Comparison of ENCODE assay signal across 11 mouse cellular contexts in genomic region chr17:50814089-50814488, GRCm38 (mm10).
DNase-seq lines count a peak whose midpoint lies in the region; ATAC-seq lines count a peak whose summit lies in the region.
"Had no signal": no experiment of that assay in that cellular context is flagged by ENCODE, and none has a peak within 500 bp of the region (broad histone marks: within the 10 kb centered on the region; RNA-seq: fewer than 3 reads in every experiment).

No protein-coding gene starts in this region.

- H3K9ac ChIP-seq in hindbrain, embryonic 11.5 days (ENCODE audit: low read depth, low read length): no peak overlapping the region
- H3K9ac ChIP-seq in hindbrain, embryonic 13.5 days: no peak overlapping the region
- H3K9ac ChIP-seq in midbrain, embryonic 11.5 days (ENCODE audit: low read length): no peak overlapping the region
- H3K9ac ChIP-seq in midbrain, embryonic 13.5 days (replicated peaks): no peak overlapping the region
- H3K9ac ChIP-seq: embryonic facial prominence, embryonic 12.5 days; midbrain, embryonic 12.5 days had no signal

- H3K4me1 ChIP-seq in hindbrain, embryonic 11.5 days (replicated peaks; ENCODE audit: control insufficient read depth, insufficient read depth, low read length): no peaks in the 10 kb centered on the region
- H3K4me1 ChIP-seq in hindbrain, embryonic 13.5 days (replicated peaks): no peaks in the 10 kb centered on the region
- no peaks in the 10 kb centered on the region for H3K4me1 ChIP-seq in midbrain, embryonic 11.5 days (ENCODE audit: control insufficient read depth, insufficient read depth, low read length)
- H3K4me1 ChIP-seq in midbrain, embryonic 13.5 days (replicated peaks): no peaks in the 10 kb centered on the region
- H3K4me1 ChIP-seq: embryonic facial prominence, embryonic 12.5 days; midbrain, embryonic 12.5 days had no signal

- peak; percentile 37 for DNase-seq in hindbrain, embryonic 11.5 days (ENCODE audit: low spot score)
- DNase-seq in midbrain, embryonic 11.5 days (ENCODE audit: low spot score, missing footprints): peak; percentile 89
- peak; percentile 19 for DNase-seq in MN1 (ENCODE audit: low spot score)
- peak; percentile 11 for DNase-seq in mesoderm, embryonic 11.5 days (ENCODE audit: low read depth, low spot score)
- no peak for DNase-seq in frontal cortex, postnatal 10 days (ENCODE audit: low spot score in 2 of 2)
- DNase-seq in kidney, postnatal 4 days: no peak
- DNase-seq: heart, adult 11 months had no signal

- H3K4me3 ChIP-seq in hindbrain, embryonic 11.5 days (ENCODE audit: low read depth, low read length): no peak overlapping the region
- no peak overlapping the region for H3K4me3 ChIP-seq in hindbrain, embryonic 13.5 days
- no peak overlapping the region for H3K4me3 ChIP-seq in midbrain, embryonic 11.5 days (ENCODE audit: low read depth, low read length)
- H3K4me3 ChIP-seq in midbrain, embryonic 13.5 days (replicated peaks): no peak overlapping the region
- H3K4me3 ChIP-seq: embryonic facial prominence, embryonic 12.5 days; midbrain, embryonic 12.5 days had no signal

- H3K36me3 ChIP-seq in hindbrain, embryonic 11.5 days (ENCODE audit: control insufficient read depth, insufficient read depth, low read length): no peaks in the 10 kb centered on the region
- no peaks in the 10 kb centered on the region for H3K36me3 ChIP-seq in hindbrain, embryonic 13.5 days
- no peaks in the 10 kb centered on the region for H3K36me3 ChIP-seq in midbrain, embryonic 11.5 days (ENCODE audit: control insufficient read depth, insufficient read depth, low read length)
- no peaks in the 10 kb centered on the region for H3K36me3 ChIP-seq in midbrain, embryonic 13.5 days
- H3K36me3 ChIP-seq: embryonic facial prominence, embryonic 12.5 days; midbrain, embryonic 12.5 days had no signal

- H3K27me3 ChIP-seq in hindbrain, embryonic 11.5 days (ENCODE audit: control insufficient read depth, insufficient read depth, low read length): no peaks in the 10 kb centered on the region
- no peaks in the 10 kb centered on the region for H3K27me3 ChIP-seq in hindbrain, embryonic 13.5 days
- H3K27me3 ChIP-seq in midbrain, embryonic 11.5 days (ENCODE audit: control insufficient read depth, insufficient read depth, low read length): no peaks in the 10 kb centered on the region
- H3K27me3 ChIP-seq in midbrain, embryonic 13.5 days: no peaks in the 10 kb centered on the region
- H3K27me3 ChIP-seq: embryonic facial prominence, embryonic 12.5 days; midbrain, embryonic 12.5 days had no signal

- H3K27ac ChIP-seq in hindbrain, embryonic 11.5 days (ENCODE audit: low read depth, low read length): no peak overlapping the region
- H3K27ac ChIP-seq in hindbrain, embryonic 13.5 days: no peak overlapping the region
- H3K27ac ChIP-seq in midbrain, embryonic 11.5 days (ENCODE audit: low read depth, low read length): no peak overlapping the region
- no peak overlapping the region for H3K27ac ChIP-seq in midbrain, embryonic 13.5 days
- H3K27ac ChIP-seq: embryonic facial prominence, embryonic 12.5 days; midbrain, embryonic 12.5 days had no signal

- no peak for ATAC-seq in hindbrain, embryonic 11.5 days (ENCODE audit: low FRiP score)
- no peak for ATAC-seq in hindbrain, embryonic 13.5 days (ENCODE audit: low FRiP score)
- no peak for ATAC-seq in midbrain, embryonic 11.5 days (ENCODE audit: low FRiP score)
- ATAC-seq in midbrain, embryonic 13.5 days: no peak

- H3K9me3 ChIP-seq in hindbrain, embryonic 11.5 days (ENCODE audit: control insufficient read depth, low read length): no peaks in the 10 kb centered on the region
- H3K9me3 ChIP-seq in hindbrain, embryonic 13.5 days: no peaks in the 10 kb centered on the region
- H3K9me3 ChIP-seq in midbrain, embryonic 11.5 days (ENCODE audit: control insufficient read depth, low read length): no peaks in the 10 kb centered on the region
- H3K9me3 ChIP-seq in midbrain, embryonic 13.5 days: no peaks in the 10 kb centered on the region
- H3K9me3 ChIP-seq: embryonic facial prominence, embryonic 12.5 days; midbrain, embryonic 12.5 days had no signal

- WGBS in hindbrain, embryonic 11.5 days: 63% methylated on average over 1 of the region's 1 CpGs
- 62% methylated on average over 1 of the region's 1 CpGs for WGBS in hindbrain, embryonic 13.5 days
- WGBS in midbrain, embryonic 11.5 days: 65% methylated on average over 1 of the region's 1 CpGs
- WGBS in midbrain, embryonic 13.5 days: 43% methylated on average over 1 of the region's 1 CpGs

- no peak overlapping the region for H3K4me2 ChIP-seq in hindbrain, embryonic 11.5 days (replicated peaks; ENCODE audit: low read depth, low read length)
- no peak overlapping the region for H3K4me2 ChIP-seq in hindbrain, embryonic 13.5 days
- no peak overlapping the region for H3K4me2 ChIP-seq in midbrain, embryonic 11.5 days
- H3K4me2 ChIP-seq in midbrain, embryonic 13.5 days (replicated peaks): no peak overlapping the region
- H3K4me2 ChIP-seq: embryonic facial prominence, embryonic 12.5 days; midbrain, embryonic 12.5 days had no signal

Comparison
In these comparisons a context has a peak if more than half of its experiments do, and no peak if none do; other contexts are left out.
1. DNase-seq: peak in hindbrain, embryonic 11.5 days (single experiment), midbrain, embryonic 11.5 days (single experiment), MN1 (single experiment) and mesoderm, embryonic 11.5 days (single experiment); none in frontal cortex, postnatal 10 days (0 of 2) and kidney, postnatal 4 days (0 of 2).